Mouse (Mus musculus) spleen, adult 18-20 months (tissue): ENCODE data around the gene Srgap3.
A peak's percentile ranks its signal among the peaks of the same experiment; 100 is the strongest.

Source experiments
- DNase-seq, 2 experiments: peaks; one replicate each; pipeline ENCODE4 v3.0.0; 2022; ENCODE audit warnings: mixed read lengths in 2 of 2

The Srgap3 gene

GRCm38 (mm10) chr6:112809658-112810520, 137.2 kb downstream of the Srgap3 start:
- DNase-seq = no peak

- no peak for DNase-seq
Measured at GRCm38 (mm10) chr6:112808738-112809137, 138.3 kb downstream of the Srgap3 start.

- DNase-seq = no peak
Measured at GRCm38 (mm10) chr6:112801917-112802316, 145.1 kb downstream of the Srgap3 start.

- DNase-seq = no peak
Measured at GRCm38 (mm10) chr6:112798378-112798777, 148.7 kb downstream of the Srgap3 start.

- DNase-seq = no peak
Measured at GRCm38 (mm10) chr6:112796607-112797006, 150.5 kb downstream of the Srgap3 start.

GRCm38 (mm10) chr6:112793887-112794286, 153.2 kb downstream of the Srgap3 start:
- no peak for DNase-seq

GRCm38 (mm10) chr6:112789901-112790300, 157.2 kb downstream of the Srgap3 start:
- no peak for DNase-seq

- no peak for DNase-seq
Measured at GRCm38 (mm10) chr6:112788617-112789016, 158.4 kb downstream of the Srgap3 start.

- no peak for DNase-seq
Measured at GRCm38 (mm10) chr6:112788174-112788573, 158.9 kb downstream of the Srgap3 start.

- DNase-seq = no peak
Measured at GRCm38 (mm10) chr6:112781409-112782093, 165.5 kb downstream of the Srgap3 start.

- DNase-seq = no peak
Measured at GRCm38 (mm10) chr6:112778211-112778610, 168.9 kb downstream of the Srgap3 start.

- no peak for DNase-seq
Measured at GRCm38 (mm10) chr6:112776718-112777117, 170.3 kb downstream of the Srgap3 start.

GRCm38 (mm10) chr6:112773754-112774153, 173.3 kb downstream of the Srgap3 start:
- DNase-seq = no peak

GRCm38 (mm10) chr6:112770996-112771395, 176.1 kb downstream of the Srgap3 start:
- DNase-seq = no peak

GRCm38 (mm10) chr6:112758541-112758940, 188.5 kb downstream of the Srgap3 start:
- no peak for DNase-seq

GRCm38 (mm10) chr6:112756866-112757265, 190.2 kb downstream of the Srgap3 start:
- DNase-seq = no peak

- DNase-seq = no peak
Measured at GRCm38 (mm10) chr6:112754994-112755393, 192.1 kb downstream of the Srgap3 start.

GRCm38 (mm10) chr6:112752517-112752916, 194.5 kb downstream of the Srgap3 start:
- DNase-seq = no peak

GRCm38 (mm10) chr6:112752007-112752406, 195.1 kb downstream of the Srgap3 start:
- no peak for DNase-seq

- no peak for DNase-seq
Measured at GRCm38 (mm10) chr6:112742297-112742696, 204.8 kb downstream of the Srgap3 start.

- no peak for DNase-seq
Measured at GRCm38 (mm10) chr6:112741766-112742165, 205.3 kb downstream of the Srgap3 start.

- DNase-seq = no peak
Measured at GRCm38 (mm10) chr6:112739635-112740034, 207.4 kb downstream of the Srgap3 start.

- peak in 1 of 2 experiments; percentile 13 for DNase-seq
Measured at GRCm38 (mm10) chr6:112738924-112739323, 208.1 kb downstream of the Srgap3 start.

- DNase-seq = no peak
Measured at GRCm38 (mm10) chr6:112736471-112736870, 210.6 kb downstream of the Srgap3 start.
